Mouse (Mus musculus): Measurements from ENCODE around the gene Atp1b3.
"Not testable (repeated sequence)": the region's sequence is repeated elsewhere in the genome, so short reads cannot be mapped to it uniquely, and the experiment has no call there.

Atp1b3 gene

DNA sequence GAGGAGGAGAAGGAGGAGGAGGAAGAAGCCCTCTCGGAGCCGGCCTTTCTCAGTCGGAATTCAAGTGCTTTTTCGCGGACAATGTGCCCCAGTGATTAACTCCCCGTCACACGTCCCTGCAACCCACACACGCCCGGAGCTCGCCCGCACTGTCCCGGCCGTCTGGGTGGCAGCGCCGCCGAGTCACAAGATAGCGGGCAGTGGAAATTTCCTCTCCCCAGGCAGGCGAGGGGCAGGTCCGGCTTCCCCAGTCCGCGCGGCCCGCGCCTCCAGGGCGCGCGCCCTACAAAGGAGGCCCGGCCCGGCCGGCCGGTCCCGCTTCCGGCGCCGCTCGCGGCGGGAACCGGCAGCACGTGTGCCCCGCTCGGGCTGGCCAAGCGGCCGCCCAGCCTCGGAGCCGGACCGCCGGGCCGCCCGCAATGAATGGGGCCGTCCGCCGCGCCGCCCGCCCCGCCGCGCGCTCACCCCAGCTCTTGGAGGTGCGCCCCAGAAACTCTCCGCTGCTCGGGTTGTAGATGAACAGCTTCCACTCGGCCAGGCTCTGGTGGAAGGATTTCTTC, 581 bp downstream of the Atp1b3 start:
- DNase-seq (ENCODE audit: low read depth, low spot score): peak; percentile 23

- no peak for DNase-seq (ENCODE audit: low read depth, low spot score)
These were observed 4.2 kb downstream of the Atp1b3 start for GRCm38 (mm10) chr9:96360056-96360455.

GRCm38 (mm10) chr9:96353799-96354198, 10.4 kb downstream of the Atp1b3 start:
- DNase-seq (ENCODE audit: low read depth, low spot score): no peak

DNA sequence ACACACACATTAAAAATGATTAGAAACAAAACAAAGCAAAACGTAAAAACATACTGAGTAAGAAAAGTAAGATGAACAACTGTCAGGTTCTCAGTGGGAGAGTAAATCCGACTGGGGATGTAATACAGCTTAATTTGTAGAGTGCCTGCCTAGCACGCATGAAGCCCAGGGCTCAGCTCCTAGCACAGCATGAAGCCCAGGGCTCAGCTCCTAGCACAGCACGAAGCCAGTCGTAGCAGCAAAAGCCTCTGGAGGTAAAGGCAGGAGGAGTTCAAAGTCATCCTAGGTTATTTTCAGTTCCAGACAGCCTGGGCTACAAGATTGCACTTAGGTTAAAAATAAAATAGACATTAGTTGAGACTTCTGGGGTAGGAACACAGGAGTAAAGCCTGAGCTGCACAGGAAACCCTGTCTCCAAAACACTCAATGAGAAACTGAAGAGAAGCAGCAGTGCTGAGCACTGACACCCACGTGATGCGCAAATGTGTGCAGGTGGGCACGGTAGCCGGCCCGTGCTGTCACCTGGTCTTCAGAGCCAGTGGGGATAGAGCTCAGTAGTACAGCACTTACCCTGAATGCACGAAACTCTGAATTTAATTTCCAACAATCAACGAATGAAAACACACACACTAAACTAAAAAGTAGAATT, 11.0 kb downstream of the Atp1b3 start:
- no peak for DNase-seq (ENCODE audit: low read depth, low spot score)

DNA sequence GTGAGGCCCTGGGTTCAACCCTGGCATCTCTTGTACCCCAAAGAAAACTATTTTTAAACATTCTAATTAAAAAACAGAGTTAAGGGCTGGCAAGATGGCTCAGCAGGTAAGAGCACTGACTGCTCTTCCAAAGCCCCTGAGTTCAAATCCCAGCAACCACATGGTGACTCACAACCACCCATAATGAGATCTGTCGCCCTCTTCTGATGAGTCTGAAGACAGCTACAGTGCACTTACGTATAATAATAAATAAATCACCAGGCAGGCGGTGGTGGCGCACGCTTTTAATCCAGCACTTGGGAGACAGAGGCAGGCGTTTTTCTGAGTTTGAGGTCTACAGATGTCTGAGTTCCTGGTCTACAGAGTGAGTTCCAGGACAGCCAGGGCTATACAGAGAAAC, 12.5 kb downstream of the Atp1b3 start:
- not testable (repeated sequence) for DNase-seq (ENCODE audit: low read depth, low spot score)

- DNase-seq (ENCODE audit: low read depth, low spot score): no peak
These were observed 13.8 kb downstream of the Atp1b3 start for GRCm38 (mm10) chr9:96350476-96350875.

DNA sequence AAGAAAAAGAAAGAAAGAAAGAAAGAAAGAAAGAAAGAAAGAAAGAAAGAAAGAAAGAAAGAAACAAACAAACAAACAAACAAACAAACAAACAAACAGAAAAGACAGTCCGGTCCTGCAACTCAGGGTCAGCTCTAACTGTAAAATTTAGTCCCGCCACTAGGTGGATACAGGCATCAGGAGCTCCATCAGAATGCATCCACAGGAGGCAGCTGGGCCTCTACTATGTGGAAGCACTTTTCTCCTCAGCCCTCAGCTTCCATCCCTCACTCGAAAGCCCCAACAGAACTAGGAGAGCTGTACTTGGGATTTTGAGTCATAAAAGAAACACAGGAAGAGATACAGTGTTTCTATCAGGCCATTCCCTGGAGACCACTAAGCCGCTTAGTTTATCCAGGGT, 14.2 kb downstream of the Atp1b3 start:
- DNase-seq (ENCODE audit: low read depth, low spot score): peak; percentile 35

GRCm38 (mm10) chr9:96348885-96349284, 15.4 kb downstream of the Atp1b3 start:
- DNase-seq (ENCODE audit: low read depth, low spot score): no peak

DNA sequence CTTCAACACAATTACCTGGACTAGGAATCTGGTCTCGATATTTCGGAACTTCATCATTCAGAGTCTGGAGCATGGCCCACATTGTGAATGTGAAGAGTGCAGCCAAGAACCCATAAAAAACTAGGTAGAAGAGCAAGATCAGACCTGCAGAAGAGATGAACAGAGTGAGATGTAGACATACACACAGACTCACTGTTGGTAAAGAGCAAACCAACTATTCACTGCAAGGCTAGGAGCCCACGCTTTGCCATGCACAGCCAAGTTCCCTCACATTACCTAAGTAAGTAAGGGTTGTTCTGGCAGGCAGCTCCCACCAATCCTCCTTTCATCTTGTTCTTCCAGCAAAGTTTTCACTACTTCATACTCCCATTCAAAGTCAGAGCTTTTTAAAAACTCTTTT, 18.5 kb downstream of the Atp1b3 start:
- DNase-seq (ENCODE audit: low read depth, low spot score): no peak

GRCm38 (mm10) chr9:96331146-96331545, 33.1 kb downstream of the Atp1b3 start:
- no peak for DNase-seq (ENCODE audit: low read depth, low spot score)

GRCm38 (mm10) chr9:96328226-96328625, 36.0 kb downstream of the Atp1b3 start:
- no peak for DNase-seq (ENCODE audit: low read depth, low spot score)

DNA sequence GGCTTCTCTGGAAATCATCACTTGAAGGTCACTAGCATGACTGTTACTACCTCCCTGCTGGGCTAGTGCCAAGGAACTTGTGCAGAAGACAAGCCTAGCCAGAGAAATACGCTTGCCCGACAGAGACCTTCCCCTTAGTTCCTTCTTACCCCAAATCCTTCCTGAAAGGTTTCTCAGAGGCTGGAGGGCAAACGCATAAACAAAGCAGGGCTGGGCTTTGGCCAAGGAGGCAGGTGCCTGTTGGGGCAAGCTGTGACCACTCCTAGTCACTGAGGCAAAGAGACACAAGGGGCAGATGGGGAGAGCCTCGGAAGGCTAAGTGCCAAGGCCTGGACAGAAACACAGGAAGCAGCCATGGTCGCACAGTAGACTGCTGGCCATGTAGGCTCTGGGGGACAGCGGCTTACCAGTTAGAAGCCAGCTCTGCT, 37.7 kb downstream of the Atp1b3 start:
- no peak for DNase-seq (ENCODE audit: low read depth, low spot score)

GRCm38 (mm10) chr9:96324502-96324901, 39.7 kb downstream of the Atp1b3 start:
- DNase-seq (ENCODE audit: low read depth, low spot score): no peak

DNA sequence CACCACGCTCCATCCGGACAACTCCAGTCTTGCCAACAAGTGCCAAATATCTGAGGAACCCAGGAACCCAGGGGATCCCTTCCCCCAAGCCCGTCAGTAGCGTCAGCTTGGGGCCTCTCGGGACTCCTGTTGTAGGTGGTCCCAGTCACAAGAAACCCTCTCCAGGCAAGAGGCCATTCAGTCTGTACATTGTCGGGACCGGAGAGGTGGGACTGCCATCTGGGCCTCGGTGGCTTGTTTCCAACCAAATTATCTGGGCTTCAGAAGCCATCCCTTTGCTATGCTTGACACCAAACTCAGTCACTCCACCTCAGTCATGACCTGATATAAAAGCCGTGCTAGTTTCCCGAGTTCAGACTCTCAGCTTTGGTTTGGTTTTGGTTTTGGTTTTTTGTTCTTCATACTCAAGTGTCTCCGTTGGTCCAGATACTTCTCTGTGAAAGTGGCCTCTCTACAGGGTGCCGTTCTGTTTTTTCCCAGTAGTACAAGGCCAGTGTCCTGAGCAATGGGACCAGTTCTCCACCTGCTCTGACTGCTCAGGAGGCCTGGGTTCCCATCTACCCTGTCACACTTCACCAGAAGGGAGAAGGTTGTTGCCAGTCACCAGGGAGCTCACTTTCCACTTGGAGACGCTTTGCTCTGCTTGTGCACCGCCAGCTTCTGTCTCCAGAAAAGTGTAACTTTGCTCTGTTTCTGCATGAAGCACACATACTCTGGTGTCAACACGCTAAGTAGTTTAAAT, 41.7 kb downstream of the Atp1b3 start:
- no peak for DNase-seq (ENCODE audit: low read depth, low spot score)

DNA sequence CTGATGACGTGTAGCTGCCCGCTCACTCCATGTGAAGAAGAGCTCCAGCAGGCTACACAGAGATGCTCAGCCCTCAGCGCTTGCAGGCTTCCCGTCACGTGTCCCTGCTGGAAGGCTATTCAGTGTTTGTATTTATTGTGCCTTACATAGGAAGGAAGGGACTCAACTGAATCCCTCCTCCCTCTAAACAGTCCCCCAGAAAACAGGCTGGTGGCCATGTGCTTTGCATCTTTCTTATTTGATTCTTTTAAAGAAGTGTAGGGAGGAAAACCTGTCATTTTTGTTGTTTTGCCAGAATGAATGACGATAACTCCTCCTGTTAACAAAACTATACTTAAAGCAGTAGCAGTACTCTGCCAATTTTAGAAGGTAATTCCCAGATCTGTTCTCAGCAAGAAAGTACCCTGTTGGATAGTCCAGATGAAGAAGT, 43.7 kb downstream of the Atp1b3 start:
- DNase-seq (ENCODE audit: low read depth, low spot score): peak; percentile 53

GRCm38 (mm10) chr9:96319333-96319732, 44.9 kb downstream of the Atp1b3 start:
- no peak for DNase-seq (ENCODE audit: low read depth, low spot score)

DNA sequence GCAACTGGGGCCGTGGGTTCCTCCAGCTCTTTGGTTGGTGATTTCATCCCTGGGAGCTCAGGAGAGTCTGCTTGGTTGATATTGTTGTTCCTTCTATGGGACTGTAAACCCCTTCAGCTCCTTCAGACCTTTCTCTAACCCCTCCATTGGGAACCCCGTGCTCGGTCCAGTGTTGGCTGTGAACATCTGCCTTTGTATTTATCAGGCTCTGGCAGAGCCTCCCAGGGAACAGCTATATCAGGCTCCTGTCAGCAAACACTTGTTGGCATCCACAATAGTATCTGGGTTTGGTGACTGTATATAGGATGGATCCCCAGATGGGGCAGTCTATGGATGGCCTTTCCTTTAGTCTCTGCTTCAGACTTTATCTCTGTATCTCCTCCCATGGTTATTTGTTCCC, 52.2 kb downstream of the Atp1b3 start:
- DNase-seq (ENCODE audit: low read depth, low spot score): no peak

DNA sequence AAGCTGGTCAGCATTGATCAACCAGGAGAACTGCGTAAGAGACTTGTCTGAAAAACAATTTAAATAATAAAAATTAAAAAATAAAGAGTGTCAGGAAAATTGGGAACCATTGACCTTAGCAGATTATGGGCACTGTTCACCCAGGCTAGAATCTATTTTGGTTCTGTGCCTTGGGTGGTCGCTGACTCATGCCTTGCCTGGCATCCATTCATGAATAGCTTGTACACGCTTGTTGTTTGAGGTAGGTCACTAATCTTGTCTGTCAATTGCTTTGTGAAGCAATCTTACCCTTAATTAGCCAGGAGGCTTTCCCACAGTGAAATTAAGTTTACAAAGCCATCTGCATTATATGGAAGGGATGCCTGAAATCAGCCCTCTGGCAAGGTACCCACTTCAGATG, 55.4 kb downstream of the Atp1b3 start:
- no peak for DNase-seq (ENCODE audit: low read depth, low spot score)

DNA sequence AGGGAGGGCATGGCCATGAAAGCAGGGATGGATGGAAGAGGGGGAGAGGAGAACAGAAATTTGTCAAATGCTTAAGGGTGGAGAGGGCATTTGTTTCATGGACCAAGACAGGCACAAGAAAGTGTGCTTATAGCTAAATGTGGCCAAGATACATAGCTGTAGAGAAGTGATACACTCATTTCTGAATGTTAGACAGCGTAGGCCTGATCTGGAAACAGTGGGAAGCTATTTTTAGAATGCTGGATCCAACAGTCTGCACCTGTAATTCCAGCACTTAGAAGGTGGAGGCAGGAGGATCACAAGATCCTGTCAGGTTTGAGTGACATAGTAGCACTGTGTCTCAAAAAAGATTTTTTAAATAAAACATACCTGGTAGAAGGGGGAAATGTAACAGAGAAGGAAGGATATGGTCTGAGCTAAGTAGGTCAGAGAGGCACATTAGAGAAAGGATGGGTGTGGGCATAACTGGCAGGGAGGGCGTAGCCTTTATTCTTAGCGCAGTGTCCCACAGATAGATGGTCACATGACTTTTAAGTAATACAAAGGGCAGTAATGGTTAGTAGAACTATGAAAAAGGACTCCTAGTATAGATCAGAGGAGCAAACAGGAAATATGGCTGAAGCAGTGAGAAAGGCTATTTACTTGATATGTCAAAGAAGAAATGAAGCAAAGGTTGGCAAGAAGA, 64.8 kb downstream of the Atp1b3 start:
- DNase-seq (ENCODE audit: low read depth, low spot score): peak; percentile 24

- DNase-seq (ENCODE audit: low read depth, low spot score): no peak
These were observed 72.1 kb downstream of the Atp1b3 start for GRCm38 (mm10) chr9:96292144-96292543.

DNA sequence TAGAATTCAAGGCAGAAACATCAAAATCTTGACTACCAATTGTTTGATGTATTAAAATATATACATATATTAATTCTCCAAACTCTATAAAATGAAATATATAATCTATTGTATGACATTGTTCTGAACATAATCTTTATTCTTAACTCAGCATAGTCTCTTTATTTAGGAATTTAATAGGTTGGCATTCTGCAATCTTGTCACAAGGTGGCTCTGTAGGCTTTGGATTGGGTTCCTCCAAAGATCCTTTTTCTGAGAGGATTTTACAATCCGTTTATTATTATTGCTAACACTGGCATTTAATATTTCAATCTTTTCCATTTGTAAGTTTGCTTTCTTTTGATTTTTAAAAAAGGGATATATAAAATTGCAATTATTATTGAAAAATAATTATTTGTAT, 79.3 kb downstream of the Atp1b3 start:
- DNase-seq (ENCODE audit: low read depth, low spot score): peak; percentile 13
